Mouse (Mus musculus): Measurements from ENCODE around the gene Mtif3.

Gene Mtif3

GRCm38 (mm10) chr5:146914088-146914766 lies 49.4 kb downstream of the Mtif3 start:
- DNase-seq: peak; percentile 81

GRCm38 (mm10) chr5:146913355-146913754 lies 50.2 kb downstream of the Mtif3 start:
- no peak for DNase-seq

GRCm38 (mm10) chr5:146912206-146912605 lies 51.4 kb downstream of the Mtif3 start:
- DNase-seq: no peak

GRCm38 (mm10) chr5:146908629-146909028 lies 55.0 kb downstream of the Mtif3 start:
- no peak for DNase-seq

- DNase-seq: no peak
These were observed 56.1 kb downstream of the Mtif3 start for GRCm38 (mm10) chr5:146907533-146907932.

GRCm38 (mm10) chr5:146905486-146906172 lies 58.0 kb downstream of the Mtif3 start:
- peak; percentile 87 for DNase-seq

- DNase-seq: peak; percentile 75
These were observed 59.2 kb downstream of the Mtif3 start for GRCm38 (mm10) chr5:146904404-146904803.
